Mouse (Mus musculus) heart, postnatal 0 days (tissue): ENCODE data around the gene Gm44503.

Experiments
- CTCF ChIP-seq: IDR thresholded peaks from 2 replicates; pipeline ENCODE4 v1.5.1; 2016; ENCODE audit warnings: antibody characterized with exemption, control low read depth, low read depth
- EP300 ChIP-seq: IDR thresholded peaks from 2 replicates; pipeline ENCODE4 v1.6.1; 2016; ENCODE audit warnings: antibody characterized with exemption, low read depth

DNA sequence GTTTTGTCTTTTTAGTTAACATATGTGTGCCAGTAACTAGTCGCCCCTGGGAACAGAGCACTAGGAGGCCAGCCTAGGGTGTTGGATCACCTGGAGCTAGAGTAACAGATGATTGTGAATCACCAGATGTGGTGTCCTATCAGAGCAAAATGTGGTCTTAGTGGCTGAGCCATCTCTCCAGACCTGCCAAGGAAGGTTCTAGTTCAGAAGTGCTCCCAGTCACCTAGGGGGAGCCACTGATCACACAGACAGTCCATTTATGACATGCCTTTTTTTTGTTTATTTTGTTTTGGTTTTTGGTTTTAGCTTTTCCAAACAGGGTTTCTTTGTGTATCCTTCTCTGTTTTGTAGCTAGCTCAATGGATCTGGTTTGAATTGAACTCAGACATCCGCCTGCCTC lies 47.3 kb upstream of the Gm44503 start:
- no peak for TF ChIP-seq CTCF
- no peak for TF ChIP-seq EP300
